Mouse (Mus musculus): ENCODE data around the gene Slc22a4.

DNA sequence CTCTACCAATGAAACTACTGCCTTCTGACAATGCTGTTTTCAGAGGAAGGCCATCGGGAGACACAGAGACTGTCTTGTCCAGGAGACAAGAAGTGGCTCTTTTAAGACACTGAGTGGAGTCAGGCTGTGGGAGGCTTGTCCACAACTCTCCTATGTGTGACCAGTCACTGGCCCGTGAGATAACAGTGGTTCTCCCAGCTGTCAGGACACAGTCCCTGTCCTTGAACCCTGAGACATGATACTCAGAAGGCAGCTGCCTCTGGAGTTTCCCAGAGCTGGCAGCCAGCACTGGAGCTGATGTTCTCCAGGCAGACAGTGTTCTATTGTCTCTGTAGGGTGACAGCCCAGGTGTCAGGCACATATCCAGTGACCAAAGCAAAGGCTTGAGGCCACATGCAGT lies 30.2 kb downstream of the Slc22a4 start:
- TF ChIP-seq CTCF (IDR thresholded peaks at IDR 0.05; ENCODE audit: borderline replicate concordance, control insufficient read depth, extremely low read depth, insufficient read depth, low read length, poor library complexity) (no peak), POLR2A (IDR thresholded peaks at IDR 0.05; ENCODE audit: control insufficient read depth, extremely low read depth, insufficient read depth, low read length, poor library complexity) (no peak)

Data from thymus, adult 2 months (tissue).